Mouse (Mus musculus): ENCODE measurements around the gene BC029722. TPM values are rescaled to one million over a fixed set of nuclear protein-coding genes. Genes with fewer than 3 reads are reported as not detected.

BC029722 gene
- polyA plus RNA-seq, 1 experiment from 2014 or later = 24.8 TPM

DNA sequence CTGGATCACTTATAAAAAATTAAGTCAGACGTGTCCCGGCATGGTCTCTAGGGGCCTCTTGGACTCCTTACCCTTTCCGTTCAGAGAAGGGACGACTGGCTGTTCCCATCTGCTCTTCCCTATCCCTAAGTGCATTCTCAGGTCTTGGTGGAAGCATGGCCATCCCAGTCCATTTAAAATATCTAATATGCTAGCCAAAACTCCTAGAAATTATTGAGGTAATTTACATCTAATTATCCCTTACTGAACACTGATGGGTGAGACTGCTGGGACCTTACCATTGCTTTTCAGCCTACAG, 41.6 kb downstream of the BC029722 start:
- Histone ChIP-seq H3K4me3 (replicated peaks) (no peak overlapping the region), H3K4me1 (peaks cover 10% of the 10 kb centered on the region; the same call in 1 of the 2 replicates), H3K27me3 (peaks cover 51% of the 10 kb centered on the region), H3K9ac (no peak overlapping the region), H3K27ac (replicated peaks) (no peak overlapping the region), H3K36me3 (no peaks in the 10 kb centered on the region), H3K4me2 (replicated peaks) (no peak overlapping the region), H3K9me3 (replicated peaks) (no peaks in the 10 kb centered on the region)
- 66% methylated on average over 4 of the region's 4 CpGs for WGBS
- no peak for ATAC-seq (ENCODE audit: insufficient number of reproducible peaks, low FRiP score, low TSS enrichment, low read depth)

GRCm38 (mm10) chr2:155776824-155777687, 42.2 kb downstream of the BC029722 start:
- Histone ChIP-seq H3K9ac (no peak overlapping the region), H3K9me3 (replicated peaks) (no peaks in the 10 kb centered on the region), H3K27ac (replicated peaks) (no peak overlapping the region), H3K4me2 (replicated peaks) (no peak overlapping the region), H3K36me3 (no peaks in the 10 kb centered on the region), H3K4me1 (peaks cover 10% of the 10 kb centered on the region; the same call in 1 of the 2 replicates), H3K27me3 (peaks cover 57% of the 10 kb centered on the region), H3K4me3 (replicated peaks) (no peak overlapping the region)
- no peak for ATAC-seq (ENCODE audit: insufficient number of reproducible peaks, low FRiP score, low TSS enrichment, low read depth)
- 61% methylated on average over 10 of the region's 10 CpGs for WGBS

DNA sequence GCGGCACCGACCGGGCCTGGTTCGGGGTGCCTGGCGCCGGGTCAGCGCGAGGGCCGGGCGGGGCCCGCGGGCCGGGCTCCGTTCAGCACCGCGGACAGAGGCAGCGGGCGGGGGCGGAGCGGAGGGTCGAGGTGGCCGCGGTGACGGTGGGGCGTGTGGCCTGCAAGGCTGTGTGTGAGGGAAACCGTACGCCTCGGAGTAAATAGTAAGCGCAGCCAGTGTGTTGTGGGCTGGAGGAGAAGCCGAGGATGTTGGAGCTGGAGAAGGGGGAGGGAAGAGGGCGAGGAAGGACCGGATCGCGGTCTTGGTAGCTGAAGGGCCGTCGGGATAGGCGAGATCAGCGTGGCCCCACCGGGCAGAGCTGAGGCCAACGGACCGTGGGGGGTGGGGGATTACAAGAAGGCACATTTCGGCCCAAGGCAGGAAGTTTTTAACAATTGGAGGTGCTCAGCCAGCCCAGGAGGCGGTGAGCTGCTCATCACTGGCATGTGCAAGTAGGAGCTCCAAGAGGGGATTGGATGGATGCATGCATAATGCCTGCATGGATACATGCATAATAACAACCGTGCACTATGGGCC, 43.5 kb downstream of the BC029722 start:
- Histone ChIP-seq H3K27me3 (peaks cover 57% of the 10 kb centered on the region), H3K9ac (no peak overlapping the region), H3K9me3 (replicated peaks) (no peaks in the 10 kb centered on the region), H3K4me3 (replicated peaks) (peak overlapping the region; percentile 53), H3K4me2 (replicated peaks) (peak overlapping the region; percentile 97), H3K36me3 (no peaks in the 10 kb centered on the region), H3K27ac (replicated peaks) (no peak overlapping the region), H3K4me1 (peaks cover 10% of the 10 kb centered on the region; the same call in 1 of the 2 replicates)
- peak; percentile 67 for ATAC-seq (ENCODE audit: insufficient number of reproducible peaks, low FRiP score, low TSS enrichment, low read depth)
- 1% methylated on average over 44 of the region's 44 CpGs for WGBS

DNA sequence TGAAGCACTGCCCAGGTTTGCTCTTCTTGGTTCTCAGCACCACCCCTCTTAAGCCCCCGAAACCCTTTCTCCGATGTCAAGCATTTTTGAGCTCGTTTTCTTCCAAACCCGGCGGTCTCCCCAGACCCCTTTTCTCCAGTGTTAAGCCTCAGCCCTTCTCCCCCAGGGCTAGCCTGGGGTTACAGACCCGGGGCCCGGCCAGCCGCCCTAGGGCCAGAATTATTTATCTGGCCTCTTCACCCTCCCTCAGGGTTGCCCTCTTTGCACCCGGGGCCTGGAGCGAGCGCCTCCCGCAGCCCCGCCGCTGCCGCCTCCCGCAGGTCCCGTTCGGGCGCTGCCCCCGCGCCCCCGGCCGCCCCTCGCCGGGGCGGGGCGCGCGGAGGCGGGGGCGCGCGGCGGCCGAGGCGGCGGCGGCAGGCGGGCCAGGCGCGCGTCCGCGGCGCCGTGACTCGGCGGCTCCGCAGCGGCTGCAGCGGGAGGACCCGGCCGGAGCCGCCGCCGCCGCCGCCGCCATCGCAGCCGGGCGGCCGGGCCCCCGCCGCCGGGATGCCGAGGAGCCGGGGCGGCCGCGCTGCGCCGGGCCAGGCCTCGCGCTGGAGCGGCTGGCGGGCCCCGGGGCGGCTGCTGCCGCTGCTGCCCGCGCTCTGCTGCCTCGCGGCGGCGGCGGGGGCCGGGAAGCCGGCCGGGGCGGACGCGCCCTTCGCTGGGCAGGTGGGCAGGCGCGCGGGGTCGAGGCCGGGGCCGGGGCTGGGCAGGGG, 44.1 kb downstream of the BC029722 start, which contains the start of gene Mmp24:
Gene Mmp24, plus strand, starts transcription at position 416 of the 758 bp plus-strand sequence.
- Histone ChIP-seq H3K9ac (no peak within 1 kb of the TSS), H3K27me3 (peaks cover 57% of the 10 kb centered on the region)

DNA sequence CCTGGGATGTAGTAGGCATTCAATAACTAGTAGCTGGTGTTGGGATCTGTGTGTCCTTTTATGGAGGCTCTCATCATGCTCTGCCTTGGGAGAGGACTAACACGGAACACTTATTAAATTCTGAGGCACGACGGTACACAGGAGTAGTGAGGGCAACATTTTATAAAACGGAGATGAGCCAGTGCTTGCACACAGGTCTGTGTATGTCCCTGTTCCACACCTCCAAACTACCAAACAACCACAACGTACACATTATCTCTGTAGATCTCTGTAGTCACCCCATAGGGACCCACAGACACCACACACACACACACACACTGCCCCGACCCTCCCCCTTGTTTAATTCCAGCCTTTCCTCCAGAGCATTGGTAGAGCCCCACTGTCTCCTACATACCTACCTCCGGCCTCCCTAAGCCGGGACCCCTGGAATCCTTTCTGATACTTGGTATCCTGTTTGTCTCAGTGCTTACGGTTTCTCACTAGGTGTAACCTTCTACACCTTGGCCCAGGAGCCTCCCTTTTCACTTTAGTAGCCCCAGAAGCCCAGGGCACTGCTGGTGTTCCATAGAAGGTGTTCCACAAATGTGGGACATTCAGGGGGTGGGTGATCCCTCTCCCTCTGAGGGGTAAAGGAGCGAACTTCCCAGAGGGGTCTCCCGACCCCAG, 44.8 kb downstream of the BC029722 start:
- no peak for ATAC-seq (ENCODE audit: insufficient number of reproducible peaks, low FRiP score, low TSS enrichment, low read depth)
- Histone ChIP-seq H3K27me3 (peaks cover 57% of the 10 kb centered on the region), H3K36me3 (no peaks in the 10 kb centered on the region), H3K9ac (no peak overlapping the region), H3K9me3 (replicated peaks) (no peaks in the 10 kb centered on the region), H3K4me1 (peaks cover 10% of the 10 kb centered on the region; the same call in 1 of the 2 replicates), H3K4me3 (replicated peaks) (peak overlapping the region; percentile 53), H3K27ac (replicated peaks) (no peak overlapping the region), H3K4me2 (replicated peaks) (no peak overlapping the region)
- WGBS = 55% methylated on average over 11 of the region's 11 CpGs

More for the DNA sequence above, 44.1 kb downstream of the BC029722 start, which contains the start of gene Mmp24:
- Histone ChIP-seq H3K4me3 (replicated peaks) (peak within 1 kb of the TSS; percentile 53), H3K9me3 (replicated peaks) (no peaks in the 10 kb centered on the region), H3K36me3 (no peaks in the 10 kb centered on the region), H3K4me1 (peaks cover 10% of the 10 kb centered on the region; the same call in 1 of the 2 replicates), H3K4me2 (replicated peaks) (peak within 1 kb of the TSS; percentile 97), H3K27ac (replicated peaks) (no peak within 1 kb of the TSS)
- WGBS = 2% methylated on average over 66 of the region's 100 CpGs
- ATAC-seq (ENCODE audit: insufficient number of reproducible peaks, low FRiP score, low TSS enrichment, low read depth) = no peak

DNA sequence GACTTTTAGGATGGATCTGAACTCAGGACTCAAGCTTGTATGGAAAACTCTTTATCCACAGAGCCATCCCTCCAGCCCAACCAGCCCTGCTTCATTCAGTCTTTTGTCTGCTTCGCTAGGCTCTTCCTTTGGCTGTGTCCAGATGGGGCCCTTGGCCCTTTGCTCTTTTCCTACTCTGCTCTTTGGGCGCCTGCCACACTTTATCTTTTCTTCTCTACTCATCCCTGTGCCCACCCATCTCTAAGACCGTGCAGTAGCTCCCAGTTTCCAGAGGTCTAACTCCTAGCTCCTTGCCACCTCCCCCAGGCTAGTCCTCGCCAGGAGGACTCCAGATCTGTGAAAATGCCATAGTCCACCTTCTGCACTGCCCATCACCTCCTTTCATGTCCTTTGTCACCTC, 45.6 kb downstream of the BC029722 start:
- no peak overlapping the region for H3K27ac ChIP-seq (replicated peaks)
- no peaks in the 10 kb centered on the region for H3K9me3 ChIP-seq (replicated peaks)
- 66% methylated on average over 4 of the region's 4 CpGs for WGBS
- peaks cover 57% of the 10 kb centered on the region for H3K27me3 ChIP-seq
- no peak for ATAC-seq (ENCODE audit: insufficient number of reproducible peaks, low FRiP score, low TSS enrichment, low read depth)
- H3K4me1 ChIP-seq = peaks cover 10% of the 10 kb centered on the region; the same call in 1 of the 2 replicates
- no peak overlapping the region for H3K4me3 ChIP-seq (replicated peaks)
- no peak overlapping the region for H3K9ac ChIP-seq
- H3K36me3 ChIP-seq = no peaks in the 10 kb centered on the region
- H3K4me2 ChIP-seq (replicated peaks) = no peak overlapping the region

Other genes starting within 250 kb of the BC029722 start
- gene Gss, start 226.6 kb downstream of the BC029722 start, polyA plus RNA-seq (2015; fragmentation: Nextera tagmentation; extraction: Ambion mirVana) = 31.0 and 33.0 TPM in 2 replicates
- gene Myh7b, start 208.2 kb downstream of the BC029722 start, polyA plus RNA-seq (2015; fragmentation: Nextera tagmentation; extraction: Ambion mirVana) = 1.7 and 2.2 TPM in 2 replicates
- 131 and 137 TPM in 2 replicates for gene Trpc4ap, start 127.0 kb downstream of the BC029722 start, polyA plus RNA-seq (2015; fragmentation: Nextera tagmentation; extraction: Ambion mirVana)
- gene Edem2, start 90.0 kb downstream of the BC029722 start, polyA plus RNA-seq (2015; fragmentation: Nextera tagmentation; extraction: Ambion mirVana) = 38.3 and 39.4 TPM in 2 replicates
- gene Gm17581, start 83.6 kb downstream of the BC029722 start, polyA plus RNA-seq (2015; fragmentation: Nextera tagmentation; extraction: Ambion mirVana) = not detected in 2 replicates
- gene Procr, start 68.3 kb downstream of the BC029722 start, polyA plus RNA-seq (2015; fragmentation: Nextera tagmentation; extraction: Ambion mirVana) = 8.8 and 9.8 TPM in 2 replicates
- 0.09 and 0.11 TPM in 2 replicates for gene Mmp24, start 44.1 kb downstream of the BC029722 start, polyA plus RNA-seq (2015; fragmentation: Nextera tagmentation; extraction: Ambion mirVana)
- 205 and 214 TPM in 2 replicates for gene Eif6, start 7.5 kb upstream of the BC029722 start, polyA plus RNA-seq (2015; fragmentation: Nextera tagmentation; extraction: Ambion mirVana)
- gene Fam83c, start 15.4 kb upstream of the BC029722 start, polyA plus RNA-seq (2015; fragmentation: Nextera tagmentation; extraction: Ambion mirVana) = 4.3 and 4.8 TPM in 2 replicates
- gene Uqcc1, start 110.9 kb upstream of the BC029722 start, polyA plus RNA-seq (2015; fragmentation: Nextera tagmentation; extraction: Ambion mirVana) = 52.1 and 65.6 TPM in 2 replicates
- 0.27 TPM in 1 of 2 replicates, not detected in the other for gene Gm15557, start 121.3 kb upstream of the BC029722 start, polyA plus RNA-seq (2015; fragmentation: Nextera tagmentation; extraction: Ambion mirVana)
- gene Gdf5, start 125.9 kb upstream of the BC029722 start, polyA plus RNA-seq (2015; fragmentation: Nextera tagmentation; extraction: Ambion mirVana) = 1.7 and 2.2 TPM in 2 replicates
- gene Cep250, start 137.0 kb upstream of the BC029722 start, polyA plus RNA-seq (2015; fragmentation: Nextera tagmentation; extraction: Ambion mirVana) = 22.5 and 23.3 TPM in 2 replicates
- gene 6430550D23Rik, start 188.6 kb upstream of the BC029722 start, polyA plus RNA-seq (2015; fragmentation: Nextera tagmentation; extraction: Ambion mirVana) = 1.8 and 2.2 TPM in 2 replicates
- gene Ergic3, start 188.6 kb upstream of the BC029722 start, polyA plus RNA-seq (2015; fragmentation: Nextera tagmentation; extraction: Ambion mirVana) = 250 and 256 TPM in 2 replicates
- 0.05 TPM in 1 of 2 replicates, not detected in the other for gene Fer1l4, start 233.5 kb upstream of the BC029722 start, polyA plus RNA-seq (2015; fragmentation: Nextera tagmentation; extraction: Ambion mirVana)
- gene Spag4, start 245.7 kb upstream of the BC029722 start, polyA plus RNA-seq (2015; fragmentation: Nextera tagmentation; extraction: Ambion mirVana) = 2.5 TPM in 2 replicates

All from embryonic facial prominence, embryonic 15.5 days (tissue).